Mouse (Mus musculus): ENCODE data around the gene Lnx2.
A peak's percentile ranks its signal among the peaks of the same experiment; 100 is the strongest.

Gene Lnx2

DNA sequence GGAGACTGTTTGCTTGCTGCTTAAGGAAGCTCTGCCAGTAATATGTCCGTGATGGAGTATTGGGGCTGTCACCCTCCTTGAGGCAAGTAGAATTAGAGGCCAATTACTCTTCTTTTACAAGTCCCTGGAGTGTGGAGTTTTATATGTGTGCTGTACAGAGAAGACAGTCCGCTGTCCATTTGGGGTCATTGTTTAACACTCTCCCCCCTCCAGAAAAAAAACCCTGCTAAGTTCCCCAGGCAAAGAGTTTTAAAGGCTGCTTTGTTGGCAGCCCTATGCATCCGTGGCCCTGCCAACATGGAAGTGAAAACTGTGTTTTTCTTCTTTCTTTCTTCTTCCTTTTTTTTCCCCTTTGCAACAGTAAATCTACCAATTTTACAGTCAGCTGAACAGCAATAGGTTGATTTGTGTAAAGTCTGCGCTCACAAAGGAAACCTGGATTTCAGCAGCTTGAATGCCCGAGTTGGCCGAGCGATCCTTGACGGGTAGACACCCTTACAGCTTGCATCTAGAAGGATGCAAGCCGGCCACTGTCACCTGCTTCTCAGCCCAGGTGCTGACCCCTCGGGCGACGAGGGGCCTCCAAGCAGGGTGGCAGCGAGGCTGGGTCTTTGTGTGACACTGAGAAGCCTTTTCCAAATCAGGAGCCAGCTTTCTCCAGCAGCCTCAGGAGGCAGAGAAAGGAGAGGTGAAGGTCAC, 107.5 kb downstream of the Lnx2 start:
- DNase-seq (ENCODE audit: low read depth, low spot score) = peak; percentile 41

Data from mesoderm, embryonic 11.5 days (tissue).